Mouse (Mus musculus): ENCODE results near the gene Fam207a.

Fam207a gene

GRCm38 (mm10) chr10:77497185-77497584 is 18.4 kb downstream of the Fam207a start:
- DNase-seq, result no peak

- DNase-seq, result no peak
Measured at GRCm38 (mm10) chr10:77492885-77493284, 22.7 kb downstream of the Fam207a start.

- no peak for DNase-seq
Measured at GRCm38 (mm10) chr10:77491585-77491984, 24.0 kb downstream of the Fam207a start.

- DNase-seq, result no peak
Measured at GRCm38 (mm10) chr10:77488168-77488567, 27.4 kb downstream of the Fam207a start.

GRCm38 (mm10) chr10:77485786-77486185 is 29.8 kb downstream of the Fam207a start:
- no peak for DNase-seq

GRCm38 (mm10) chr10:77484205-77484935 is 31.2 kb downstream of the Fam207a start:
- DNase-seq, result no peak

- no peak for DNase-seq
Measured at GRCm38 (mm10) chr10:77481814-77482213, 33.8 kb downstream of the Fam207a start.

- no peak for DNase-seq
Measured at GRCm38 (mm10) chr10:77479972-77480371, 35.6 kb downstream of the Fam207a start.

GRCm38 (mm10) chr10:77476907-77477306 is 38.7 kb downstream of the Fam207a start:
- DNase-seq, result no peak

GRCm38 (mm10) chr10:77472188-77472587 is 43.4 kb downstream of the Fam207a start:
- no peak for DNase-seq

- DNase-seq, result no peak
Measured at GRCm38 (mm10) chr10:77471512-77471911, 44.1 kb downstream of the Fam207a start.

GRCm38 (mm10) chr10:77470763-77471162 is 44.8 kb downstream of the Fam207a start:
- no peak for DNase-seq

- DNase-seq, result no peak
Measured at GRCm38 (mm10) chr10:77468675-77469074, 46.9 kb downstream of the Fam207a start.

GRCm38 (mm10) chr10:77467407-77467806 is 48.2 kb downstream of the Fam207a start:
- DNase-seq, result no peak

- DNase-seq, result no peak
Measured at GRCm38 (mm10) chr10:77465902-77466301, 49.7 kb downstream of the Fam207a start.

GRCm38 (mm10) chr10:77464181-77464936 is 51.2 kb downstream of the Fam207a start:
- peak; percentile 39 for DNase-seq

GRCm38 (mm10) chr10:77461161-77461560 is 54.4 kb downstream of the Fam207a start:
- DNase-seq, result no peak

GRCm38 (mm10) chr10:77457701-77458100 is 57.9 kb downstream of the Fam207a start:
- no peak for DNase-seq

GRCm38 (mm10) chr10:77456507-77456906 is 59.1 kb downstream of the Fam207a start:
- DNase-seq, result no peak

GRCm38 (mm10) chr10:77455251-77456010 is 60.2 kb downstream of the Fam207a start:
- DNase-seq, result no peak

- DNase-seq, result no peak
Measured at GRCm38 (mm10) chr10:77454795-77455194, 60.8 kb downstream of the Fam207a start.

- DNase-seq, result no peak
Measured at GRCm38 (mm10) chr10:77451822-77452221, 63.8 kb downstream of the Fam207a start.

GRCm38 (mm10) chr10:77450159-77450464 is 65.5 kb downstream of the Fam207a start:
- no peak for DNase-seq
